Mouse (Mus musculus) layer of hippocampus, adult 18-20 months (tissue): ENCODE data around the gene Odf3l2. TPM values are rescaled to one million over a fixed set of nuclear protein-coding genes. Genes with fewer than 3 reads are reported as not detected.

Experiments
- DNase-seq, 2 experiments: peaks; one replicate each; pipeline ENCODE4 v3.0.0; 2022; ENCODE audit warnings: low spot score in 2 of 2
- total RNA-seq, 2 experiments: library from RNA; stranded (reverse); gene quantifications; 2 replicates each; pipeline ENCODE4 v1.2.3; 2021

The Odf3l2 gene
- total RNA-seq, 2 experiments from 2014 or later, result 0.59 TPM; not detected in 1

- DNase-seq, result no peak
Measured at GRCm38 (mm10) chr10:79590702-79591101, 54.8 kb downstream of the Odf3l2 start.

Other genes starting within 250 kb of the Odf3l2 start
- gene Vmn2r83, start 177.0 kb downstream of the Odf3l2 start, total RNA-seq, result not detected
- 1 to 10 TPM; 5.8 to 6.7 TPM for gene Plpp2, start 111.9 kb downstream of the Odf3l2 start, total RNA-seq
- 10 to 100 TPM; 54.6 to 61.8 TPM for gene Mier2, start 90.5 kb downstream of the Odf3l2 start, total RNA-seq
- gene Theg, start 58.4 kb downstream of the Odf3l2 start, total RNA-seq, result under 1 TPM in 1 of 2 experiments, not detected in 1; 0.79 TPM
- gene C2cd4c, start 31.7 kb downstream of the Odf3l2 start, total RNA-seq, result 10 to 100 TPM; 11.7 to 17.0 TPM
- gene Shc2, start 7.8 kb downstream of the Odf3l2 start, total RNA-seq, result 10 to 100 TPM; 41.5 to 43.4 TPM
- gene Madcam1, start 18.8 kb upstream of the Odf3l2 start, total RNA-seq, result not detected
- gene Tpgs1, start 23.6 kb upstream of the Odf3l2 start, total RNA-seq, result 10 to 100 TPM; 64.4 to 68.5 TPM
- gene Cdc34, start 36.5 kb upstream of the Odf3l2 start, total RNA-seq, result 10 to 100 TPM; 65.4 to 74.2 TPM
- gene Gzmm, start 43.3 kb upstream of the Odf3l2 start, total RNA-seq, result 1 to 10 TPM; 3.3 to 3.6 TPM
- gene Bsg, start 58.8 kb upstream of the Odf3l2 start, total RNA-seq, result 100 to 1,000 TPM; 554 to 566 TPM
- gene Hcn2, start 70.9 kb upstream of the Odf3l2 start, total RNA-seq, result 100 to 1,000 TPM; 134 TPM
- 10 to 100 TPM; 42.4 to 51.3 TPM for gene Polrmt, start 100.8 kb upstream of the Odf3l2 start, total RNA-seq
- 1 to 10 TPM; 1.5 to 2.2 TPM for gene Fgf22, start 109.3 kb upstream of the Odf3l2 start, total RNA-seq
- 10 to 100 TPM; 84.9 to 87.3 TPM for gene Rnf126, start 121.2 kb upstream of the Odf3l2 start, total RNA-seq
- 1 to 10 TPM; 1.8 to 2.5 TPM for gene Fstl3, start 131.5 kb upstream of the Odf3l2 start, total RNA-seq
- under 1 TPM; 0.61 to 0.89 TPM for gene Prss57, start 145.2 kb upstream of the Odf3l2 start, total RNA-seq
- 100 to 1,000 TPM; 293 to 314 TPM for gene Palm, start 147.8 kb upstream of the Odf3l2 start, total RNA-seq
- 1 to 10 TPM in 1 of 2 experiments, under 1 TPM in 1; 0.54 to 1.3 TPM for gene Misp, start 175.3 kb upstream of the Odf3l2 start, total RNA-seq
- 10 to 100 TPM; 48.8 to 58.4 TPM for gene Ptbp1, start 208.7 kb upstream of the Odf3l2 start, total RNA-seq
- 1 to 10 TPM in 1 of 2 experiments, under 1 TPM in 1; 0.94 to 2.0 TPM for gene Prtn3, start 228.7 kb upstream of the Odf3l2 start, total RNA-seq
- 10 to 100 TPM; 30.6 to 34.4 TPM for gene Plppr3, start 228.9 kb upstream of the Odf3l2 start, total RNA-seq
- gene Elane, start 240.5 kb upstream of the Odf3l2 start, total RNA-seq, result not detected
- gene Cfd, start 245.1 kb upstream of the Odf3l2 start, total RNA-seq, result not detected